Mouse (Mus musculus) hindbrain, embryonic 10.5 days (tissue): ENCODE results near the gene Fam71b. TPM values are rescaled to one million over a fixed set of nuclear protein-coding genes. Genes with fewer than 3 reads are reported as not detected.

Experiments
- DNase-seq: peaks from one replicate; pipeline ENCODE4 v3.0.0-alpha.2; 2017; ENCODE audit warnings: low spot score
- H3K27ac ChIP-seq: fragments of 300-500 bp; sonication (generic); 2 replicates; pipeline ENCODE4 v1.5.1; 2016; ENCODE audit warnings: mild to moderate bottlenecking, moderate library complexity
- H3K27me3 ChIP-seq: fragments of 300-500 bp; sonication (generic); 2 replicates; pipeline ENCODE4 v1.6.1; 2016; ENCODE audit warnings: mild to moderate bottlenecking; ENCODE audit not compliant: poor library complexity, insufficient read depth, severe bottlenecking
- H3K36me3 ChIP-seq: fragments of 300-500 bp; sonication (generic); 2 replicates; pipeline ENCODE4 v1.6.1; 2016; ENCODE audit warnings: mild to moderate bottlenecking, moderate library complexity
- H3K4me1 ChIP-seq: fragments of 300-500 bp; sonication (generic); replicated peaks from 2 replicates; pipeline ENCODE4 v1.6.1; 2016; ENCODE audit warnings: mild to moderate bottlenecking
- H3K4me3 ChIP-seq: fragments of 300-500 bp; sonication (generic); 2 replicates; pipeline ENCODE4 v1.5.1; 2016; ENCODE audit warnings: mild to moderate bottlenecking, moderate library complexity
- H3K9me3 ChIP-seq: fragments of 300-500 bp; sonication (generic); 2 replicates; pipeline ENCODE4 v1.6.1; 2016; ENCODE audit warnings: mild to moderate bottlenecking, moderate library complexity
- WGBS: fragments of 180-500 bp; shearing (Covaris S2); methylation state at CpG from one replicate; pipeline ENCODE4 v1.1.7; 2016; 5-methylcytosine and 5-hydroxymethylcytosine counted together
- polyA plus RNA-seq: library from polyadenylated mRNA; unstranded; fragments of >200 nt; fragmentation: Nextera tagmentation; extraction: Ambion mirVana; gene quantifications from 2 replicates; pipeline ENCODE4 v1.2.1, GENCODE M21; 2016

Fam71b gene
- not detected in 2 replicates for polyA plus RNA-seq

GRCm38 (mm10) chr11:46396167-46396859 lies at the start of gene Fam71b:
Gene Fam71b (plus strand): TSS chr11:46396559.
- no peak within 1 kb of the TSS for H3K4me3 ChIP-seq
- no peaks in the 10 kb centered on the region for H3K9me3 ChIP-seq

GRCm38 (mm10) chr11:46347756-46348155 lies 48.6 kb upstream of the Fam71b start:
- H3K27me3 ChIP-seq: no peaks in the 10 kb centered on the region
- WGBS: 89% methylated on average over 5 of the region's 5 CpGs
- 0 out of 2 replicates have a peak, but pooled peaks cover 2% of the 10 kb centered on the region for H3K4me1 ChIP-seq
- no peak overlapping the region for H3K4me3 ChIP-seq
- no peaks in the 10 kb centered on the region for H3K36me3 ChIP-seq
- no peak overlapping the region for H3K27ac ChIP-seq
- DNase-seq: no peak
- no peaks in the 10 kb centered on the region for H3K9me3 ChIP-seq

More at GRCm38 (mm10) chr11:46396167-46396859, at the start of gene Fam71b:
- Histone ChIP-seq H3K27me3 (no peaks in the 10 kb centered on the region), H3K36me3 (no peaks in the 10 kb centered on the region), H3K27ac (no peak within 1 kb of the TSS), H3K4me1 (peaks cover 6% of the 10 kb centered on the region)
- DNase-seq: no peak
- WGBS: 71% methylated on average over 13 of the region's 13 CpGs

DNA sequence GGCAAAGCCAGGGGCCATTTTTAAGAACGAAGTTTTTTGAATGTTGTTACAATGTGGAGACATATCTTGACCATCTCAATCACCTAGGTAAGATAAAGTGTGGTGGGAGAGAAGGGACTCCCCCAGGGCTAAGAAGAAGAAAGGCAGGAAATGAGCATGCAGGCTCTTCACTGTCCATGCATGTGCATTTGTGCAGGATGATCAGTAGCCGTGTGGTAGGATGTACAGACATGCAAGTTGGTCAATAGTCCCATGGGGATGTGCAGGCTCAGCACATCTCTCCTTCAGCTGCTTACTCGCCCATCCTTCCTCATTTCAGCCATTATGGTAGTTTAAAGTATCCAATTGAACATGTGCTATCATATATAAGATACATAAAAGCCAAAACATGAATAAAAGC lies 47.9 kb upstream of the Fam71b start:
- WGBS: 79% methylated on average over 3 of the region's 3 CpGs
- H3K4me1 ChIP-seq: 0 out of 2 replicates have a peak, but pooled peaks cover 2% of the 10 kb centered on the region
- H3K9me3 ChIP-seq: no peaks in the 10 kb centered on the region
- no peaks in the 10 kb centered on the region for H3K27me3 ChIP-seq
- no peaks in the 10 kb centered on the region for H3K36me3 ChIP-seq
- H3K4me3 ChIP-seq: no peak overlapping the region
- no peak overlapping the region for H3K27ac ChIP-seq
- DNase-seq: no peak

DNA sequence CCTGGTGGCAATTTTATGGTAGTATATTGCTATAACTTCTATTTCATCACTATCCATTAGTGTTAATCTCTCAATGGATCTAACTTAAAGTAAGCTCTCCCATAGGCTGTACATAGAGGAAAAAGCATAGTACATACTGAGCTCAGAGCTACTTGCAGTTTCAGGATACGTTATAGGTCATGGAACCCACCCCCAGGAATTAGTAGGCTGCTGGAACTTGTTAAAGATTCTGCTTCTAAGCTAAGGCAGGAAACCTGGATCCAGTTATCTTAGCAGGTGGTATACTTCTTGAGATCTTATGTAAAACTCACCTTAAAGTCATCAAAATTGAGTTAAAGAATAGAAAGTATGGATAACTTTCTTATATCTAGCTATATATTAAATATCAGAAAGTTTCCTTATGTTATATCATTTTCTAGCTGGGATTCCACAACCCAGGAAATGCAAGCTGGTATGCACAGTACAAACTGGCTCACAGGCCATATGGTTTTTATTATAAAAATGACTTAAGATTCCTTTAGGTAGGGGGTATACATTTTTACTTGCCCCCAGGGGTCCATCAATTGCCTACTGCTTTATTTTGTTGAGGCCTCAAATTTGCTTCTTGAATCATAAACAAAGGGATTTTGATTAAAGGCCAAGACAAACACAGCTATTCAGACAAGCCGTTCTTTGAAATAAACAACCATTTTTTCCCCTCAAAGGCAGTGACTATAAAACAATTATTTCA lies 46.5 kb upstream of the Fam71b start:
- no peaks in the 10 kb centered on the region for H3K4me1 ChIP-seq
- no peaks in the 10 kb centered on the region for H3K27me3 ChIP-seq
- no peaks in the 10 kb centered on the region for H3K9me3 ChIP-seq
- WGBS: 60% methylated on average over 2 of the region's 2 CpGs
- no peaks in the 10 kb centered on the region for H3K36me3 ChIP-seq
- DNase-seq: no peak
- H3K27ac ChIP-seq: no peak overlapping the region
- H3K4me3 ChIP-seq: no peak overlapping the region

DNA sequence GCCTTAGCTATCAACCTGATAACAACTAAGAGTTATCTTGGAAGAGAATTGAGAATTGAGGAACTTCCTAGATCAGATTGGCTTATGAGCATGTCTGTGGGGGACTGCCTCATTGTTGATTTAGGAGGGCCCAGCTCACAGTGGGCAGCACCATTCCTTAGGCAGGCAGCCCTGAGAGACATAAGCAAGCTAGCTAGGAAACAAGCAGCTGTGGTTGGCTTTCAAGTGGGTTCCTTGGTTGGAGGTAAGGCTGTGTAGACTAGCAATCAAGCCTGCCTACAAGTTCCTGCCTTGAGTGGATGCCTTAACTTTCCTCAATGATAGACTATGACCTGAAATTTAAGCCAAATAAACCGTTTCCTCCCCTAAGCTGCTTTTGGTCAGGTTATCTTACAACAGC lies 38.0 kb upstream of the Fam71b start:
- Histone ChIP-seq H3K27me3 (no peaks in the 10 kb centered on the region), H3K4me1 (no peaks in the 10 kb centered on the region; the same call in 1 of the 2 replicates), H3K9me3 (no peaks in the 10 kb centered on the region), H3K27ac (no peak overlapping the region), H3K4me3 (no peak overlapping the region), H3K36me3 (no peaks in the 10 kb centered on the region)
- 70% methylated on average over 1 of the region's 1 CpGs for WGBS
- no peak for DNase-seq

DNA sequence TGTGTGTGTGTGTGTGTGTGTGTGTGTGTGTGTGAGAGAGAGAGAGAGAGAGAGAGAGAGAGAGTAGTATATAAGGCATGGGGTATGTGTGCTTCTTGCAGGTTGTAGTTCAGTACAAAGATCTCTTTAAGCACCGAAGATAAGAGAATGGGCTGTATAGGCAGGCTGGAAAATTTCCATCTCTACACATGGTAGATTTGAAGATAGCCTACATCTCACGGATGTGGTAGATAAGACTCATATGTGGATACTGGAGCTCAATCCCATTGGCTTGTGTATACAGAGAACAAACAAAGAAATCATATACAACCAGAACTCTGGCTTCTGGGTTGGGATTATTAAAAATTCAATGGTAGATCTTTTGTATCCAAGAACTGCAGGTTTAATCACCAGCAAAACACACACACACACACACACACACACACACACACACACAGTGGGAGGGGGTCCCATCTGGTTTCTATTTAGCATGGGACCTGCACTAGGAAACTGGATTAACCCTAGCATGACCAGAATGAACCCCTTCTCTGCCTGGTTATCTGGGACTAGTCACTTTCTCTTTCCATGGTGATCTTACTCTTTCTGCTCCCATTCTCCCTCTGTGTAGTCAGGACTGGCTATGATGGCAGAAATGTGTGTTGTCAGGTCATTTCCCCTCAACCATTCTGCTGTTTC lies 35.2 kb upstream of the Fam71b start:
- 90% methylated on average over 2 of the region's 2 CpGs for WGBS
- no peak overlapping the region for H3K27ac ChIP-seq
- no peaks in the 10 kb centered on the region; the same call in 1 of the 2 replicates for H3K4me1 ChIP-seq
- peak; percentile 42 for DNase-seq
- H3K9me3 ChIP-seq: no peaks in the 10 kb centered on the region
- no peaks in the 10 kb centered on the region for H3K27me3 ChIP-seq
- no peaks in the 10 kb centered on the region for H3K36me3 ChIP-seq
- H3K4me3 ChIP-seq: no peak overlapping the region

DNA sequence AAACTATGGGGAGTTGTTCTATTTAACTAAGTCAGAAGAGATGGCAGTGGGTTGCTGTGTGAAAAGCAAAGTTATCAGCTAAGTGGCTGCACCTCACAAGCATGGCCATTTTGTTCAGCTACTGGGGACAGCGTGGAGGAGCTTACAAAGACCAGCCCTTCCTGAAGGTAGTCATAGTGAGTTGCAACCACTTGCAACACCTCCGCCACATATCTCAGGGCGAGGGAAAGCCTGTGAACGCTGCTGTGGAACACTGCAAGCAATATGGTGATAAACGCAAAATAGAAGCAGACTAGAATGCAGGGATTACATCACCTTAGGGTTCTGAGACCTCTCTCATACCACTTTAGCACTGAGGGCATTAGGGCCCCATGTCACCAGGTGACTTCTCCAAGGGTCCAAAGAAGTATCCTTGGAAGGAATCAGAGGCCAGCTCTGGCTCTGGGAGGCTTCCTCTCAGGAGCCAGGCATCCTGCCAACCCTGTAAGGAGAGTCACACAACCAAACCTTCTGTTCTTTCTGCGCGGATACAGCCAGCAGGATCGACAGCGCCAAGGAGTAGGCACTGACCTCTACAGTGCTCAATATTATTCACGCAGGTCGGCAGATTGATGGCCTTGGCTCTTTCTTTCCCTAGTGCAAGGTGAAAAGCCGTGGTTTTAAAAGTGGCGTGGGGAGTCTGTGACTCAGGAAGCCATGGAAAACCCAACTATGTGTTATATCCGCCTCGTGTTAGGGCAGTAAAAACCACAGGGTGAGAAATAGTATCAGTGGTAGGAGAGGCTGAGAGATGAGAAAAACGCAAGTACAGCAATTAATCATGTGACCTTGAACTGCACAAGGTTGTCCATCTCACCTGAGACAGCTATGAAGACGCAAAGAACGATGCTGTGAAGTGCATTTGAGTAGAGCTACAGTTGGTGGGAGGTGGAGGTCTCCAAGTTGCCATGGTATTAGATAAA lies 34.0 kb upstream of the Fam71b start:
- no peak overlapping the region for H3K4me3 ChIP-seq
- no peak for DNase-seq
- H3K36me3 ChIP-seq: no peaks in the 10 kb centered on the region
- WGBS: 91% methylated on average over 18 of the region's 18 CpGs
- H3K27ac ChIP-seq: no peak overlapping the region
- H3K9me3 ChIP-seq: no peaks in the 10 kb centered on the region
- no peaks in the 10 kb centered on the region for H3K27me3 ChIP-seq
- no peaks in the 10 kb centered on the region; the same call in 1 of the 2 replicates for H3K4me1 ChIP-seq

- WGBS: 94% methylated on average over 9 of the region's 9 CpGs
- no peak for DNase-seq
- no peak overlapping the region for H3K27ac ChIP-seq
- no peaks in the 10 kb centered on the region; the same call in 1 of the 2 replicates for H3K4me1 ChIP-seq
- no peak overlapping the region for H3K4me3 ChIP-seq
- H3K27me3 ChIP-seq: no peaks in the 10 kb centered on the region
- no peaks in the 10 kb centered on the region for H3K9me3 ChIP-seq
- no peaks in the 10 kb centered on the region for H3K36me3 ChIP-seq
Measured at GRCm38 (mm10) chr11:46363864-46364263, 32.5 kb upstream of the Fam71b start.

DNA sequence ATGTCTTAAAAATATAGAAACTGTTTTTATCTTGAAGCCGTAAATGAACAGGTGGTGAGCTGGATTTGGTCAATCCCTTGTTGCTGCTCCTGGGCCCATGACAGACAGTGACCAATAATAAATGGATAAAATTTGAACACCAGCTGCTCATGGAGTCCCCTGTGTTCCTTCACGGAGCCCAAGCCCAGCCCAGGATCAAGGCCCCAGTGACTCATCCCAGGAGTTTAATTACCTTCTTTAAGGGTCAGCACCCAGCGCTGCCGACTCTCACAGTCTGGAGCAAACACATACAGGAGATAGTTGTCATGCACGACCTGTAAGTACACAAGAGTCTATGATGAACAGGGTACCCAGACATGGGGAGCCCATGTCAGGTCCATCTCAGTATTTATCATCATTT lies 30.6 kb upstream of the Fam71b start:
- DNase-seq: no peak
- Histone ChIP-seq H3K27ac (no peak overlapping the region), H3K36me3 (no peaks in the 10 kb centered on the region), H3K27me3 (no peaks in the 10 kb centered on the region), H3K4me1 (no peaks in the 10 kb centered on the region), H3K9me3 (no peaks in the 10 kb centered on the region), H3K4me3 (no peak overlapping the region)
- WGBS: 89% methylated on average over 5 of the region's 5 CpGs

DNA sequence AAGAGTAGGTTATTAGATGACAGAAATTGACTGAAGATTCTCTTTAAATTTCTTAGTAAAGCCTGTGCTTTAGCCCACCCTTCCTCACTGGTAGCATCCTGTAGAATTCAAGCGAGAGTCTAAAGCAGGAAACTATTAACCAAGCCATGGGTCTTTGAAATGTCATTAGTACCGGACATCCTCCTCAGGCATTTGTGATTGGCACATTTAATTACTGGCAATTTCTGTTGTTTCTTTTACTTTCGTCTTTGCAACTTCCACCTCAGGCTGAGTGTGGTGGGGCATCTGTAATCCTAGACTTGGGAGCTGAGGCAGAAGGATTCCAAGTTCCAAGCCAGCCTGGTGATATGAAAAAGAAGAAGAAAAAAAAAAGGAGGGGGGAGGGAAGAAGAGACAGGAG lies 30.0 kb upstream of the Fam71b start:
- WGBS: 74% methylated on average over 3 of the region's 3 CpGs

GRCm38 (mm10) chr11:46370457-46370856 lies 25.9 kb upstream of the Fam71b start:
- no peak for DNase-seq

More for the DNA sequence above, 30.0 kb upstream of the Fam71b start:
- H3K9me3 ChIP-seq: no peaks in the 10 kb centered on the region
- no peak overlapping the region for H3K4me3 ChIP-seq
- H3K4me1 ChIP-seq: no peaks in the 10 kb centered on the region
- H3K27me3 ChIP-seq: no peaks in the 10 kb centered on the region
- no peak overlapping the region for H3K27ac ChIP-seq
- DNase-seq: no peak
- H3K36me3 ChIP-seq: no peaks in the 10 kb centered on the region

GRCm38 (mm10) chr11:46371250-46371649 lies 25.1 kb upstream of the Fam71b start:
- Histone ChIP-seq H3K9me3 (no peaks in the 10 kb centered on the region), H3K27ac (no peak overlapping the region), H3K4me1 (0 out of 2 replicates have a peak, but pooled peaks cover under 1% of the 10 kb centered on the region), H3K36me3 (no peaks in the 10 kb centered on the region), H3K4me3 (no peak overlapping the region), H3K27me3 (no peaks in the 10 kb centered on the region)
- DNase-seq: no peak
- WGBS: 93% methylated on average over 8 of the region's 8 CpGs

More at GRCm38 (mm10) chr11:46370457-46370856, 25.9 kb upstream of the Fam71b start:
- Histone ChIP-seq H3K9me3 (no peaks in the 10 kb centered on the region), H3K27me3 (no peaks in the 10 kb centered on the region), H3K4me3 (no peak overlapping the region), H3K4me1 (no peaks in the 10 kb centered on the region), H3K36me3 (no peaks in the 10 kb centered on the region), H3K27ac (no peak overlapping the region)
- WGBS: 94% methylated on average over 4 of the region's 4 CpGs
